Mouse (Mus musculus): ENCODE results near the gene Slc48a1. TPM values are rescaled to one million over a fixed set of nuclear protein-coding genes. Genes with fewer than 3 reads are reported as not detected.

The Slc48a1 gene
- polyA plus RNA-seq, 1 experiment from 2014 or later, result 52.7 TPM

GRCm38 (mm10) chr15:97816199-97816994, 38.1 kb downstream of the Slc48a1 start:
- no peaks in the 10 kb centered on the region for H3K27me3 ChIP-seq
- peaks cover 56% of the 10 kb centered on the region for H3K4me1 ChIP-seq
- peaks cover 4% of the 10 kb centered on the region; the same call in 1 of the 2 replicates for H3K36me3 ChIP-seq
- H3K4me3 ChIP-seq (replicated peaks), result no peak overlapping the region
- no peak for ATAC-seq (ENCODE audit: insufficient number of reproducible peaks, low FRiP score, low TSS enrichment, low read depth)
- H3K9me3 ChIP-seq (replicated peaks), result no peaks in the 10 kb centered on the region
- H3K9ac ChIP-seq, result no peak overlapping the region
- H3K4me2 ChIP-seq (replicated peaks), result no peak overlapping the region
- 85% methylated on average over 17 of the region's 17 CpGs for WGBS
- H3K27ac ChIP-seq (replicated peaks), result no peak overlapping the region

- Histone ChIP-seq H3K36me3 (peaks cover 4% of the 10 kb centered on the region; the same call in 1 of the 2 replicates), H3K27me3 (no peaks in the 10 kb centered on the region), H3K4me3 (replicated peaks) (no peak overlapping the region), H3K4me1 (peaks cover 58% of the 10 kb centered on the region), H3K4me2 (replicated peaks) (no peak overlapping the region), H3K27ac (replicated peaks) (0 out of 2 replicates have a peak overlapping the region, but pooled peaks have one; percentile 7), H3K9me3 (replicated peaks) (no peaks in the 10 kb centered on the region), H3K9ac (no peak overlapping the region)
- ATAC-seq (ENCODE audit: insufficient number of reproducible peaks, low FRiP score, low TSS enrichment, low read depth), result no peak; the same call in 1 of the 2 replicates
- 66% methylated on average over 9 of the region's 9 CpGs for WGBS
Measured at GRCm38 (mm10) chr15:97819937-97820336, 41.6 kb downstream of the Slc48a1 start.

GRCm38 (mm10) chr15:97821321-97821982, 43.1 kb downstream of the Slc48a1 start:
- Histone ChIP-seq H3K4me2 (replicated peaks) (no peak overlapping the region), H3K9ac (no peak overlapping the region), H3K36me3 (0 out of 2 replicates have a peak, but pooled peaks cover 4% of the 10 kb centered on the region), H3K4me1 (peaks cover 67% of the 10 kb centered on the region), H3K9me3 (replicated peaks) (no peaks in the 10 kb centered on the region), H3K27me3 (no peaks in the 10 kb centered on the region), H3K4me3 (replicated peaks) (no peak overlapping the region), H3K27ac (replicated peaks) (peak overlapping the region; percentile 17; the same call in 1 of the 2 replicates)
- WGBS, result 40% methylated on average over 10 of the region's 10 CpGs
- no peak for ATAC-seq (ENCODE audit: insufficient number of reproducible peaks, low FRiP score, low TSS enrichment, low read depth)

GRCm38 (mm10) chr15:97821983-97822363, 43.7 kb downstream of the Slc48a1 start:
- 0 out of 2 replicates have a peak, but pooled peaks cover 5% of the 10 kb centered on the region for H3K36me3 ChIP-seq
- H3K27ac ChIP-seq (replicated peaks), result peak overlapping the region; percentile 17; the same call in 1 of the 2 replicates
- no peak overlapping the region for H3K4me2 ChIP-seq (replicated peaks)
- no peak overlapping the region for H3K4me3 ChIP-seq (replicated peaks)
- H3K27me3 ChIP-seq, result no peaks in the 10 kb centered on the region
- no peak overlapping the region for H3K9ac ChIP-seq
- H3K9me3 ChIP-seq (replicated peaks), result no peaks in the 10 kb centered on the region
- no peak for ATAC-seq (ENCODE audit: insufficient number of reproducible peaks, low FRiP score, low TSS enrichment, low read depth)
- WGBS, result 56% methylated on average over 6 of the region's 6 CpGs
- peaks cover 72% of the 10 kb centered on the region for H3K4me1 ChIP-seq

GRCm38 (mm10) chr15:97822545-97823228, 44.4 kb downstream of the Slc48a1 start:
- Histone ChIP-seq H3K4me3 (replicated peaks) (no peak overlapping the region), H3K9ac (0 out of 2 replicates have a peak overlapping the region, but pooled peaks have one; percentile 0), H3K27me3 (no peaks in the 10 kb centered on the region), H3K9me3 (replicated peaks) (no peaks in the 10 kb centered on the region), H3K36me3 (0 out of 2 replicates have a peak, but pooled peaks cover 5% of the 10 kb centered on the region), H3K4me2 (replicated peaks) (0 out of 2 replicates have a peak overlapping the region, but pooled peaks have one; percentile 6), H3K27ac (replicated peaks) (peak overlapping the region; percentile 58; the same call in 1 of the 2 replicates), H3K4me1 (peaks cover 75% of the 10 kb centered on the region)
- ATAC-seq (ENCODE audit: insufficient number of reproducible peaks, low FRiP score, low TSS enrichment, low read depth), result no peak
- WGBS, result 30% methylated on average over 12 of the region's 12 CpGs

- Histone ChIP-seq H3K4me2 (replicated peaks) (no peak overlapping the region), H3K4me3 (replicated peaks) (no peak overlapping the region), H3K4me1 (peaks cover 81% of the 10 kb centered on the region), H3K9me3 (replicated peaks) (no peaks in the 10 kb centered on the region), H3K27me3 (no peaks in the 10 kb centered on the region), H3K36me3 (0 out of 2 replicates have a peak, but pooled peaks cover 5% of the 10 kb centered on the region), H3K9ac (no peak overlapping the region), H3K27ac (replicated peaks) (peak overlapping the region; percentile 89; the same call in 1 of the 2 replicates)
- no peak for ATAC-seq (ENCODE audit: insufficient number of reproducible peaks, low FRiP score, low TSS enrichment, low read depth)
- WGBS, result 68% methylated on average over 12 of the region's 12 CpGs
Measured at GRCm38 (mm10) chr15:97823479-97823878, 45.2 kb downstream of the Slc48a1 start.

- H3K9me3 ChIP-seq (replicated peaks), result no peaks in the 10 kb centered on the region
- 0 out of 2 replicates have a peak overlapping the region, but pooled peaks have one; percentile 15 for H3K9ac ChIP-seq
- H3K36me3 ChIP-seq, result 0 out of 2 replicates have a peak, but pooled peaks cover 5% of the 10 kb centered on the region
- no peak overlapping the region for H3K4me3 ChIP-seq (replicated peaks)
- no peaks in the 10 kb centered on the region for H3K27me3 ChIP-seq
- H3K4me2 ChIP-seq (replicated peaks), result no peak overlapping the region
- no peak for ATAC-seq (ENCODE audit: insufficient number of reproducible peaks, low FRiP score, low TSS enrichment, low read depth)
- 61% methylated on average over 6 of the region's 6 CpGs for WGBS
- peak overlapping the region; percentile 89 for H3K27ac ChIP-seq (replicated peaks)
- H3K4me1 ChIP-seq, result peaks cover 87% of the 10 kb centered on the region
Measured at GRCm38 (mm10) chr15:97824042-97824441, 45.7 kb downstream of the Slc48a1 start.

GRCm38 (mm10) chr15:97825071-97825940, 47.0 kb downstream of the Slc48a1 start:
- Histone ChIP-seq H3K9ac (peak overlapping the region; percentile 29), H3K9me3 (replicated peaks) (no peaks in the 10 kb centered on the region), H3K4me2 (replicated peaks) (peak overlapping the region; percentile 65), H3K27ac (replicated peaks) (peak overlapping the region; percentile 89), H3K27me3 (no peaks in the 10 kb centered on the region), H3K4me3 (replicated peaks) (peak overlapping the region; percentile 34), H3K4me1 (peaks cover 94% of the 10 kb centered on the region), H3K36me3 (0 out of 2 replicates have a peak, but pooled peaks cover 5% of the 10 kb centered on the region)
- peak; percentile 75; the same call in 1 of the 2 replicates for ATAC-seq (ENCODE audit: insufficient number of reproducible peaks, low FRiP score, low TSS enrichment, low read depth)
- 8% methylated on average over 29 of the region's 29 CpGs for WGBS

GRCm38 (mm10) chr15:97825941-97826587, 47.7 kb downstream of the Slc48a1 start:
- Histone ChIP-seq H3K27ac (replicated peaks) (peak overlapping the region; percentile 89), H3K9me3 (replicated peaks) (no peaks in the 10 kb centered on the region), H3K4me1 (peaks cover 90% of the 10 kb centered on the region), H3K4me3 (replicated peaks) (no peak overlapping the region), H3K4me2 (replicated peaks) (peak overlapping the region; percentile 65), H3K36me3 (0 out of 2 replicates have a peak, but pooled peaks cover 5% of the 10 kb centered on the region), H3K9ac (no peak overlapping the region), H3K27me3 (no peaks in the 10 kb centered on the region)
- ATAC-seq (ENCODE audit: insufficient number of reproducible peaks, low FRiP score, low TSS enrichment, low read depth), result no peak
- 58% methylated on average over 12 of the region's 12 CpGs for WGBS

All from embryonic facial prominence, embryonic 15.5 days (tissue).